Mouse (Mus musculus): ENCODE results near the gene Lamtor5. TPM values are rescaled to one million over a fixed set of nuclear protein-coding genes. Genes with fewer than 3 reads are reported as not detected.

Lamtor5 gene
- total and polyA plus RNA-seq, 3 experiments, result 36.5 to 86.5 (median 76.7) TPM

Other genes with a start within 250 kb of the Lamtor5 start
- gene Kcna3, start 242.7 kb upstream of the Lamtor5 start, total RNA-seq (2021), result 1 to 10 TPM in 1 of 2 experiments, under 1 TPM in 1; 0.78 to 1.0 TPM
- 1.1 and 1.3 TPM in 2 replicates for gene Kcna3, start 242.7 kb upstream of the Lamtor5 start, polyA plus RNA-seq (2012; rRNA removed)
- gene Kcna2, start 177.7 kb upstream of the Lamtor5 start, total RNA-seq (2021), result 1 to 10 TPM in 1 of 2 experiments, under 1 TPM in 1; 0.46 to 1.5 TPM
- 0.16 and 0.45 TPM in 2 replicates for gene Kcna2, start 177.7 kb upstream of the Lamtor5 start, polyA plus RNA-seq (2012; rRNA removed)
- gene Kcna10, start 95.8 kb upstream of the Lamtor5 start, total RNA-seq (2021), result not detected
- not detected in 2 replicates for gene Kcna10, start 95.8 kb upstream of the Lamtor5 start, polyA plus RNA-seq (2012; rRNA removed)
- 1 to 10 TPM in 1 of 2 experiments, under 1 TPM in 1; 0.55 to 1.0 TPM for gene Cym, start 57.1 kb upstream of the Lamtor5 start, total RNA-seq (2021)
- gene Cym, start 57.1 kb upstream of the Lamtor5 start, polyA plus RNA-seq (2012; rRNA removed), result 0.08 and 0.16 TPM in 2 replicates
- gene A630076J17Rik, start 48.2 kb upstream of the Lamtor5 start, total RNA-seq (2021), result not detected
- gene A630076J17Rik, start 48.2 kb upstream of the Lamtor5 start, polyA plus RNA-seq (2012; rRNA removed), result not detected in 2 replicates
- gene Prok1, start 39.2 kb upstream of the Lamtor5 start, total RNA-seq (2021), result 1 to 10 TPM; 1.7 to 3.5 TPM
- 0.17 TPM in 1 of 2 replicates, not detected in the other for gene Prok1, start 39.2 kb upstream of the Lamtor5 start, polyA plus RNA-seq (2012; rRNA removed)
- gene Slc16a4, start 12.4 kb downstream of the Lamtor5 start, total RNA-seq (2021), result under 1 TPM; 0.32 to 0.59 TPM
- gene Slc16a4, start 12.4 kb downstream of the Lamtor5 start, polyA plus RNA-seq (2012; rRNA removed), result 0.11 and 0.16 TPM in 2 replicates
- 10 to 100 TPM; 25.9 to 40.5 TPM for gene Rbm15, start 54.8 kb downstream of the Lamtor5 start, total RNA-seq (2021)
- gene Rbm15, start 54.8 kb downstream of the Lamtor5 start, polyA plus RNA-seq (2012; rRNA removed), result 4.1 and 4.8 TPM in 2 replicates
- 10 to 100 TPM in 1 of 2 experiments, 1 to 10 TPM in 1; 7.4 to 13.6 TPM for gene Kcnc4, start 180.7 kb downstream of the Lamtor5 start, total RNA-seq (2021)
- gene Kcnc4, start 180.7 kb downstream of the Lamtor5 start, polyA plus RNA-seq (2012; rRNA removed), result 8.6 and 10.0 TPM in 2 replicates
- gene Slc6a17, start 239.2 kb downstream of the Lamtor5 start, total RNA-seq (2021), result 10 to 100 TPM in 1 of 2 experiments, 1 to 10 TPM in 1; 4.3 to 13.3 TPM
- gene Slc6a17, start 239.2 kb downstream of the Lamtor5 start, polyA plus RNA-seq (2012; rRNA removed), result 1.8 and 2.8 TPM in 2 replicates

Measured in adrenal gland, adult 2 months (tissue).